Mouse (Mus musculus) liver, adult 2 months (tissue): ENCODE data around the gene Pmm1.

Experiments used
- CTCF ChIP-seq: fragments of 200-500 bp; IDR thresholded peaks from 2 replicates; pipeline ENCODE4 v1.5.1; 2011; ENCODE audit warnings: low read depth, low read length, control low read depth
- POLR2A ChIP-seq: fragments of 200-500 bp; IDR thresholded peaks from 2 replicates; pipeline ENCODE4 v1.6.1; 2011; ENCODE audit warnings: low read length, control low read depth; ENCODE audit not compliant: insufficient read depth; ENCODE audit errors: extremely low read depth

DNA sequence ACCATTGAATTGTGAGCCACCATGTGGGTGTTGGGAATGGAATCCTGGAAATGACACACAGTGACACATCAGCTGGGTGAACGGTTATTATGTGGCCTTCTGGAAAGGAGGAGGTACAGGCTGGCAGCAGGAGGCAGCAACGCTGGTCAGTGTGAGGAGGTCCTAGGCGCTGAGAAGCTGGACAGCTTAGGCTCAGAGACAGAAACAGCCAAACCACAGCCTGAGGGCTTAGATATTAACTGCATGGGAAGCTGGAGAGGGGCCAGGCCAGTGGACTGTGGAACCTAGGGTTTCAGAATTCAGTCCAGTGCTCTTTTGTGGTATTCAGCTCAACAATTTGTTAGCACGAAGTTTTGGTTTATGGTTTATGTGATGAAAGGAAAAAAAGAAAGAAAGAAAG, 33.0 kb downstream of the Pmm1 start:
- no peak for TF ChIP-seq POLR2A
- 0 out of 2 replicates have a peak, but pooled peaks have one; percentile 8 for TF ChIP-seq CTCF
